Mouse (Mus musculus) heart, postnatal 0 days (tissue): ENCODE measurements at regions not wholly inside any gene's neighbourhood (a gene's known extent, or its start where the extent isn't known, plus 50 kb on each side); places are given as distances from the start of the nearest gene placed in this dataset.

Experiments used
- CTCF ChIP-seq: IDR thresholded peaks from 2 replicates; pipeline ENCODE4 v1.5.1; 2016; ENCODE audit warnings: antibody characterized with exemption, control low read depth, low read depth
- EP300 ChIP-seq: IDR thresholded peaks from 2 replicates; pipeline ENCODE4 v1.6.1; 2016; ENCODE audit warnings: antibody characterized with exemption, low read depth

- TF ChIP-seq CTCF, result peak; percentile 30
- TF ChIP-seq EP300, result no peak
Measured at GRCm38 (mm10) chr7:111163861-111164260, 81.0 kb upstream of the Eif4g2 start.
